Mouse (Mus musculus) neural tube, embryonic 14.5 days (tissue): ENCODE measurements at regions not wholly inside any gene's neighbourhood (a gene's known extent, or its start where the extent isn't known, plus 50 kb on each side); places are given as distances from the start of the nearest gene placed in this dataset.
A peak's percentile ranks its signal among the peaks of the same experiment; 100 is the strongest.

ENCODE experiments used
- ATAC-seq: fragments of 200-750 bp; cut with Nextera tagmentation; 2 replicates; pipeline ENCODE4 v1.8.0; 2017; ENCODE audit warnings: low read depth, mild to moderate bottlenecking, moderate TSS enrichment, moderate library complexity
- H3K27ac ChIP-seq: fragments of 300-500 bp; sonication (generic); 2 replicates; pipeline ENCODE4 v1.5.1; 2014; ENCODE audit warnings: low read depth, mild to moderate bottlenecking, control low read depth, low read length, moderate library complexity, mixed read lengths
- H3K27me3 ChIP-seq: fragments of 300-500 bp; sonication (generic); 2 replicates; pipeline ENCODE4 v1.6.1; 2014; ENCODE audit warnings: low read length; ENCODE audit not compliant: control insufficient read depth, insufficient read depth
- H3K36me3 ChIP-seq: fragments of 300-500 bp; sonication (generic); 2 replicates; pipeline ENCODE4 v1.6.1; 2014; ENCODE audit warnings: low read length, mixed read lengths; ENCODE audit not compliant: control insufficient read depth, insufficient read depth
- H3K4me1 ChIP-seq: fragments of 300-500 bp; sonication (generic); 2 replicates; pipeline ENCODE4 v1.6.1; 2014; ENCODE audit warnings: low read length; ENCODE audit not compliant: control insufficient read depth, insufficient read depth
- H3K4me2 ChIP-seq: fragments of 300-500 bp; sonication (generic); 2 replicates; pipeline ENCODE4 v1.6.1; 2014; ENCODE audit warnings: mild to moderate bottlenecking, low read depth, low read length, control low read depth
- H3K4me3 ChIP-seq: fragments of 300-500 bp; sonication (generic); 2 replicates; pipeline ENCODE4 v1.5.1; 2014; ENCODE audit warnings: low read depth, low read length, control low read depth, mixed read lengths
- H3K9ac ChIP-seq: fragments of 300-500 bp; sonication (generic); replicated peaks from 2 replicates; pipeline ENCODE4 v1.6.1; 2014; ENCODE audit warnings: low read depth, mild to moderate bottlenecking, control low read depth, low read length, mixed read lengths
- H3K9me3 ChIP-seq: fragments of 300-500 bp; sonication (generic); 2 replicates; pipeline ENCODE4 v1.6.1; 2016; ENCODE audit warnings: low read length; ENCODE audit not compliant: control insufficient read depth
- WGBS: fragments of 180-500 bp; shearing (Covaris S2); extraction: QIAGEN DNeasy Blood & Tissue Kit; methylation state at CpG from one replicate; pipeline ENCODE4 v1.1.7; 2014; 5-methylcytosine and 5-hydroxymethylcytosine counted together

- H3K4me1 ChIP-seq: 0 out of 2 replicates have a peak, but pooled peaks cover 4% of the 10 kb centered on the region
- H3K36me3 ChIP-seq: no peaks in the 10 kb centered on the region
- H3K27ac ChIP-seq: 0 out of 2 replicates have a peak overlapping the region, but pooled peaks have one; percentile 22
- H3K27me3 ChIP-seq: no peaks in the 10 kb centered on the region
- 60% methylated on average over 10 of the region's 10 CpGs for WGBS
- no peak overlapping the region for H3K4me3 ChIP-seq
- H3K9ac ChIP-seq: no peak overlapping the region
- H3K9me3 ChIP-seq: no peaks in the 10 kb centered on the region
- no peak overlapping the region for H3K4me2 ChIP-seq
- no peak for ATAC-seq
These were observed 161.5 kb downstream of the Ajap1 start for GRCm38 (mm10) chr4:153321085-153321484.

- Histone ChIP-seq H3K9me3 (no peaks in the 10 kb centered on the region), H3K27me3 (no peaks in the 10 kb centered on the region), H3K4me1 (0 out of 2 replicates have a peak, but pooled peaks cover 4% of the 10 kb centered on the region), H3K9ac (no peak overlapping the region), H3K27ac (no peak overlapping the region), H3K36me3 (no peaks in the 10 kb centered on the region), H3K4me3 (no peak overlapping the region), H3K4me2 (no peak overlapping the region)
- 52% methylated on average over 9 of the region's 9 CpGs for WGBS
- peak; percentile 28; the same call in 1 of the 2 replicates for ATAC-seq
These were observed 162.0 kb downstream of the Ajap1 start for GRCm38 (mm10) chr4:153320602-153321001.

- 84% methylated on average over 16 of the region's 16 CpGs for WGBS
- no peak overlapping the region for H3K9ac ChIP-seq
- H3K27ac ChIP-seq: no peak overlapping the region
- H3K36me3 ChIP-seq: no peaks in the 10 kb centered on the region
- no peak overlapping the region for H3K4me3 ChIP-seq
- H3K27me3 ChIP-seq: no peaks in the 10 kb centered on the region
- no peak overlapping the region for H3K4me2 ChIP-seq
- H3K4me1 ChIP-seq: no peaks in the 10 kb centered on the region
- H3K9me3 ChIP-seq: no peaks in the 10 kb centered on the region
- no peak for ATAC-seq
These were observed 165.5 kb downstream of the Ajap1 start for GRCm38 (mm10) chr4:153316964-153317724.

- Histone ChIP-seq H3K27me3 (no peaks in the 10 kb centered on the region), H3K36me3 (no peaks in the 10 kb centered on the region), H3K9ac (no peak overlapping the region), H3K4me1 (no peaks in the 10 kb centered on the region), H3K9me3 (no peaks in the 10 kb centered on the region), H3K27ac (no peak overlapping the region), H3K4me2 (no peak overlapping the region), H3K4me3 (no peak overlapping the region)
- no peak for ATAC-seq
- 83% methylated on average over 4 of the region's 4 CpGs for WGBS
These were observed 166.1 kb downstream of the Ajap1 start for GRCm38 (mm10) chr4:153316519-153316918.

GRCm38 (mm10) chr4:153313961-153314360 is 168.7 kb downstream of the Ajap1 start:
- no peaks in the 10 kb centered on the region for H3K9me3 ChIP-seq
- no peak for ATAC-seq
- no peaks in the 10 kb centered on the region for H3K36me3 ChIP-seq
- H3K4me1 ChIP-seq: no peaks in the 10 kb centered on the region
- no peak overlapping the region for H3K4me3 ChIP-seq
- H3K27ac ChIP-seq: no peak overlapping the region
- no peaks in the 10 kb centered on the region for H3K27me3 ChIP-seq
- 89% methylated on average over 12 of the region's 12 CpGs for WGBS
- H3K9ac ChIP-seq: no peak overlapping the region
- H3K4me2 ChIP-seq: no peak overlapping the region

GRCm38 (mm10) chr4:153311574-153311973 is 171.0 kb downstream of the Ajap1 start:
- no peak overlapping the region for H3K27ac ChIP-seq
- H3K36me3 ChIP-seq: no peaks in the 10 kb centered on the region
- 72% methylated on average over 5 of the region's 5 CpGs for WGBS
- no peaks in the 10 kb centered on the region for H3K27me3 ChIP-seq
- no peak overlapping the region for H3K4me3 ChIP-seq
- no peak overlapping the region for H3K4me2 ChIP-seq
- no peak for ATAC-seq
- no peaks in the 10 kb centered on the region for H3K9me3 ChIP-seq
- H3K4me1 ChIP-seq: no peaks in the 10 kb centered on the region
- no peak overlapping the region for H3K9ac ChIP-seq

GRCm38 (mm10) chr4:153310641-153311040 is 172.0 kb downstream of the Ajap1 start:
- H3K27me3 ChIP-seq: no peaks in the 10 kb centered on the region
- no peak overlapping the region for H3K27ac ChIP-seq
- H3K9ac ChIP-seq: no peak overlapping the region
- WGBS: 51% methylated on average over 2 of the region's 2 CpGs
- no peaks in the 10 kb centered on the region for H3K4me1 ChIP-seq
- H3K9me3 ChIP-seq: no peaks in the 10 kb centered on the region
- H3K36me3 ChIP-seq: no peaks in the 10 kb centered on the region
- no peak overlapping the region for H3K4me3 ChIP-seq
- H3K4me2 ChIP-seq: no peak overlapping the region
- no peak for ATAC-seq

DNA sequence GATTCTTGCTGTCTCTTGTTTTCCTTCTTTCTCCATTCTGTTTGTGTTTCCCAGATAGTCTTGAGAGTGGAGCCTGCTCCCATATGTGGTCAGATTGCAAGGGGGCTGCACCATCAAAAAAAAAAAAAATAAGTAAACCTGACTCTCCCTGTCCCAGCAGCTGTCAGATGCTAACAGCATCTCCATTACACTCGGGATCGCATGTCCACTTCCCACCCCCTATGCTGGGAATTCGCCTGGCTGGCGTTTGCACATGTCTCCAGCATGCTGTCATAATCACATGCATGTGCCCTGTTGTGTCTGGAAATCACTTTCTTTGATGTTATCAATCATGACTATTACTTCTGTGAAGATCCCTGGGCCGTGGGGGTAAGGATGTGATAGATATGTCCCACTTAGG is 179.1 kb downstream of the Ajap1 start:
- Histone ChIP-seq H3K27me3 (no peaks in the 10 kb centered on the region), H3K4me1 (0 out of 2 replicates have a peak, but pooled peaks cover 6% of the 10 kb centered on the region), H3K27ac (no peak overlapping the region), H3K4me3 (no peak overlapping the region), H3K36me3 (no peaks in the 10 kb centered on the region), H3K4me2 (no peak overlapping the region), H3K9ac (no peak overlapping the region), H3K9me3 (no peaks in the 10 kb centered on the region)
- ATAC-seq: no peak
- WGBS: 45% methylated on average over 5 of the region's 5 CpGs

- H3K4me3 ChIP-seq: no peak overlapping the region
- ATAC-seq: no peak
- H3K36me3 ChIP-seq: no peaks in the 10 kb centered on the region
- no peaks in the 10 kb centered on the region for H3K9me3 ChIP-seq
- 73% methylated on average over 4 of the region's 4 CpGs for WGBS
- no peaks in the 10 kb centered on the region for H3K27me3 ChIP-seq
- H3K4me2 ChIP-seq: no peak overlapping the region
- 0 out of 2 replicates have a peak, but pooled peaks cover 6% of the 10 kb centered on the region for H3K4me1 ChIP-seq
- no peak overlapping the region for H3K9ac ChIP-seq
- H3K27ac ChIP-seq: no peak overlapping the region
These were observed 179.8 kb downstream of the Ajap1 start for GRCm38 (mm10) chr4:153302855-153303254.
